Mouse (Mus musculus) right cerebral cortex, postnatal 10 days (tissue): ENCODE data around the gene Dyrk2.

Experiments
- DNase-seq, 2 experiments: peaks; one replicate each; pipeline ENCODE4 v3.0.0; 2021; ENCODE audit warnings: low spot score in 2 of 2

Dyrk2 gene

DNA sequence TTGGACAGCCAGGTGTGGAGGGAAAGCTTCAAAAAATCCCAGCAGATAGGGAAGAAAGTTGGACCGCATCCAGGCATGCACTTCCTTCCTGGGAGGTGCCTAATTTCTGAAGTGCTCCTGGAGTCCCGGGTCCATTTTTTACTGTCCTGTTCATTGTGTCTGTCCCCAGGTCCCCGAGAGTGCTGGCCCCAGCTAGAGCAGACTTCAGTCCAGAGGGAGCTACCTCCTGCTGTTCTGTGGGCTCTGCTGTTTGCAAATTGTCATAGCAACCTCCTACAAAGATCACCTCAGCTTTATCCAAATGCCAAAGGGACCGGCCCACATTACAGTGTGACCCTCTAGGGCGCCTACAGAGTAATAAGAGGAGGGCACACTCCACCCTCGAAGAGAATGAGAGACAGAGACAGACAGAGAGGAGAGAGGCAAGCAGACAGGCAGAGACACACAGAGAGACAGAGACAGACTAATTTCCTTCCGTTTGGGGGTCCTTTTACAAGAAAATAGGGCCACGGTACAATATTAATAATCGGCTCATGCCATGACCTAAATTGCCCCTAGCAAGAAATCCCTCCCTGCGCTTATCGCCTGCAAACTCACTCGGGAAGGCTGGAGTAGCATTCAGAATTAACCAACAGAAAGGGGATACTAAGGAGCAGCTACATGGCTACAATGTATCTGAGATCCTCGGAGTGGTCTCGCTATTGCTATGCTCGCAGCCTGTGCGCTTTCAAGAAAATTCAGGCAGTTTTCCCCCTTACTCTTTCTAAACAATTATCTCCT, at the start of gene Dyrk2:
Gene Dyrk2 (minus strand): TSS at position 9 of the 780 bp plus-strand sequence.
- peak; percentile 62 to 63 for DNase-seq

DNA sequence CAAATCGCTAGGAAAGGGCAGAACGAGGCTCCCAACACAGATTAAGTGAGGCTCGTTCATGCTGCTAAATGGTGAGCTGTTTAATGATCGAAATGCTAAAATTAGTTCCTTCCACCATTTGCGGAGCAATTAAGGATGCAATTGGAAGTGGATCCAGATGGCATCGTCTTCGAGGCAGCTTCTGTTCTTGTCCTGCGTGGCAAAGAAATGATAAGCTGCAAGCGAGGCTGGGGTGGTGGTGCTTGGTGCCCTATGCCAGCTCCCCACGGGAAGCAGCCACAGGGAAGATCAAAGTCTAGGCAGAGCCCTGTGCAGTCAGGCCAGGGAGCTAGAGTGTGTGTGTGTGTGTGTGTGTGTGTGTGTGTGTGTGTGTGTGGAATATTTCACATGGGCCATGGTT, 32.6 kb upstream of the Dyrk2 start:
- DNase-seq, result peak; percentile 41 to 57

- DNase-seq, result no peak
These were observed 23.6 kb upstream of the Dyrk2 start for GRCm38 (mm10) chr10:118893645-118894044.

DNA sequence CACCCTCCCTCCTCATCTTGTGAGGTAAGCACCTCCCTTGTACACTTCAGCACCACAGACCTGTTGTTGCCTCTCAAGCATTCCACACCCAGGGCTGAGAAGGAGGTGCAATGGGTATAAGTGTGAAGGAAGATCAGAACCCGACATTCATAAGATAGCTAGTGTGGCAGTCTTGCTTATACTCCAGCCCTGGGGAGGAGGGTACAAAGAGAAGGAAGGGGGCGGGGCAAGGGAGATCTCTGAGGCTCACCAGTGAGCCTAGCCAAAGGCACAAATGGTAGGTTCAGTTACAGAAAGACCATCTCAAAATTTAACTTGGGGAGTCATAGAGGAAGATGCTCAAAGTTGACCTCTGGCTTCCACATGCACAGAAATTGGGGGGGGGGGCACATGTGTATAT, 14.1 kb upstream of the Dyrk2 start:
- DNase-seq, result no peak

GRCm38 (mm10) chr10:118883317-118883716, 13.3 kb upstream of the Dyrk2 start:
- DNase-seq, result no peak

- no peak for DNase-seq
These were observed 12.4 kb upstream of the Dyrk2 start for GRCm38 (mm10) chr10:118882258-118882885.

DNA sequence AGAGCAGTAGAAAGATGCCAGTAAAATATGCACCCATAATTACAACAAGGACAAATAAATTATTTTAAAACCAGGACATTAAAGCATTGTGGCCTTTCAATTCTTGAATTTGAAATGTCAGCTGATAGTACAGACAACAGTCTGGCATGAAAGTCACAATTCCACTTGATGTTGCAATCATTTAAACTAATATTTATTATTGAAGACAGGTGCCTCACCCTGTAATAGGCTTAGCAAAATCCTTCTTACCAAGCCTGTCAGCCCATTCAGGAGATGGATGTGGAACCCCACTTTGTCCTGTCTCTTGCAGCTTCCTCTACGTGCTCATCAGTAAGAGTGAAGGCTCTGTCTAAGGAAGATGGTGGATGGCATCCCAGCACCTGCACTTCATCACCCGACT, 10.8 kb upstream of the Dyrk2 start:
- no peak for DNase-seq

- DNase-seq, result no peak
These were observed 2.2 kb upstream of the Dyrk2 start for GRCm38 (mm10) chr10:118872196-118872595.

DNA sequence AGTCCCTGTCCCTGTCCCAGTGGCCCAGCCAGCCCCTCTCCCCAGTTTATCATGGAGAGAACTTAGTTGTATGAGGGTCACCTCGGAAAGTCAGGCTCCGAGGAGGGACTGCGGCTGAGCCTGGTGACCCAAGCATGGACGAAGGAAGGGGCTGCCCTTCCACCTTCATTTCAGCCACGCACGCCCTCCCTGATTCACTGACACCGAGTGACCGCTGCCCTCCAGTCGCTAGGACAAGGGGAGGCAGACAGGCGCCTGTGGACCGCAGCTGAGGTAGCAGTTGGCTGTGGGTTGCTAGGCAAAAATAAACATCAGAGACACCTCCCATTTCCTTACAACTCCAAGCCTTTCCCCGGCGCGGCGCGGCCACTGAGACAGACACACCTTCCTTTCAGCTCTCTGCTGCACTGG, 413 bp downstream of the Dyrk2 start:
- DNase-seq, result peak; percentile 75 to 79

DNA sequence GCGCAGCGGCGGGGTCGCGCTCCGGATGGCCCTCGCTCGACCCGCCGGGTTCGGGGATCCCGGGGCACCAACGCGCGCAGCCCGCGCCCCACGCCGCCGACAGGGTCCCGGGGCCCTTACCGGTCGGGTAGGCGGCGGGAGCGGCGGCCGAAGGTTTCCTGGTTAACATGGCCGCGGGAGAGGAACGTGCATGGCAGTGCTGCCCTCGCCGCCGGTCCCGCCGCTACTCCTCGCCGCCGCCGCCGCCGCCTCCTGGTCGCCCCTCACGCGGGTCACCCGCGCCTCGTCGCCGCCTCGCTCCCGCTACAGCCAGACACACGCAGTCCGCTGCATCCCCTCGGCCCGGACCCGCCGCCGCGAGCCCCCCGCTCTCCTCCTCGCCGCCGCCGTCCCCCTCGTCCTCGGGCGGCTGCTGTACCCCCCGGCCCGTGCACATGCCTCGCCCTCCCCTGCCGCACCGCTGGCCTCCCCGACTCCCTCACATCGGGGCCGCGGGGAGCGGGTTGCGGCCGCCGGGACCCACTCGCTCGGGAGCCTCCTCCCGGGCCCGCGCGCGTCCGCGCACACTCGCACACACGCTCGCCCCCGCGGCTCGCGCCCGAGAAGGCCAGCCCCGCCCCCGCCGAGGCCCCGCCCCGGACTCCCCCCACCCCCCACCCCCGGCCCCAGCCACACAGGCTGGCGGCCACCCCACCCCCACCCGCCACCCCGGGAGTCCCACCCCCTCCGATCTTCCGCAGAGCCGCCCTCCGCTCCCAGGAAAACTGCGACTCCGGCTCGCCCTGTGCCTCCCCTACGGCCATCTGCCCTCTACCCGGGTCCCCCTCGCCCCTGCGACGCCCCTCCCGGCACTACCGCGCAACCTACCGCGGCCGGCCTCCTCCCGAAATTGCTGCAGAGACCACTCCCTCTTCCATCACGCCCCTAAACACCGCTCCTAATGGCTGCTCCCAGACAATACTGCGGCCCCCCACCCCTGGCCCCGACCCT, 1.1 kb downstream of the Dyrk2 start:
- peak; percentile 90 to 91 for DNase-seq

GRCm38 (mm10) chr10:118867896-118868600, 2.0 kb downstream of the Dyrk2 start:
- DNase-seq, result peak; percentile 55 to 60

DNA sequence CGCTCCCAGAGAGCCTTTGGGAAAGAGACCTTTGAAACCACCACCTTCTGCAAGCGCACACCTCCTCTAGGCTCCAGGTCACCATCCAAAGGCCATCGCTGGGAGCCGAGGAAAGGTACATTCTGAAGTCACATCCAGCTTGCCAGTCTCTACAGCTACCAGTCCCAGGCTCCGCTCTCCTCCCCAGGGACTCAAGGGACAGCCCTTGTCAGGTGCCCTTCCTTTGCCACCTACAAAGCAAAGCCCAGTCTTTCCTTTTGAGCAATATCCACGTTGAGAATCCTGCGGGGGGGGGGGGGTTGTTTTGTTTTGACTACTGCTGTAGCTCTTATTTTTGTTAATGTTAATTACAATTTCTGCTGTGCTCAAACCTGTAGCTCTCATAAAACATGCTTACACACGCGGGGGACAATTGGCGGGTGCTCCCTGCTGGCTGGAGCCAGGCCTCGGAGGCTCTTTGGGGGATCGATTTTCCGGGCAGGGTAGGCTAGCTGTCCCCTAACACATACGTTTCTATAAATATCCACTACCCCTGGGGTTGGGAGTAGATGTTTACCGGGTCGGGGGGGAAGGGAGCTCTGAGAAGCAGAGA, 2.6 kb downstream of the Dyrk2 start:
- DNase-seq, result no peak

GRCm38 (mm10) chr10:118864976-118865375, 5.0 kb downstream of the Dyrk2 start:
- no peak for DNase-seq

DNA sequence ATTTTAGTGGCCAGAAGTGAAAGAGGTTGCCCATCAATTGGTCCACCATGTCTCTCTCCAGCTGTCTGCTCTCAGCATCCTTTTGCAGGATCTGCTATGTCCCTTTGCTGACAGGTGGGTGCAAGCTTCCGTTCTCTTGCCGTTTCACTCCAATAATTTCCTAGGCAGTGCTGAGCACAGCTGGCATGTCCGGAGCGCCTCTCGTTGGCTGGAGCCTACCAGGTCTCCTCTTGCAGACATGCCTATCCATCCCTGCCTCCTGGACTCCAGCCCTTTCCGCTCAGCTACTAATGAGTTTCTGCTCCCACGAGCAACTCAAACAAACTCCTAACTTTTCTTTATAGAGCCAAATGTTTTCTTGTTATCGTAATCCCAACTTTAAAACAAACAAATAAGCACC, 6.4 kb downstream of the Dyrk2 start:
- no peak for DNase-seq

- DNase-seq, result no peak
These were observed 7.8 kb downstream of the Dyrk2 start for GRCm38 (mm10) chr10:118862233-118862632.

DNA sequence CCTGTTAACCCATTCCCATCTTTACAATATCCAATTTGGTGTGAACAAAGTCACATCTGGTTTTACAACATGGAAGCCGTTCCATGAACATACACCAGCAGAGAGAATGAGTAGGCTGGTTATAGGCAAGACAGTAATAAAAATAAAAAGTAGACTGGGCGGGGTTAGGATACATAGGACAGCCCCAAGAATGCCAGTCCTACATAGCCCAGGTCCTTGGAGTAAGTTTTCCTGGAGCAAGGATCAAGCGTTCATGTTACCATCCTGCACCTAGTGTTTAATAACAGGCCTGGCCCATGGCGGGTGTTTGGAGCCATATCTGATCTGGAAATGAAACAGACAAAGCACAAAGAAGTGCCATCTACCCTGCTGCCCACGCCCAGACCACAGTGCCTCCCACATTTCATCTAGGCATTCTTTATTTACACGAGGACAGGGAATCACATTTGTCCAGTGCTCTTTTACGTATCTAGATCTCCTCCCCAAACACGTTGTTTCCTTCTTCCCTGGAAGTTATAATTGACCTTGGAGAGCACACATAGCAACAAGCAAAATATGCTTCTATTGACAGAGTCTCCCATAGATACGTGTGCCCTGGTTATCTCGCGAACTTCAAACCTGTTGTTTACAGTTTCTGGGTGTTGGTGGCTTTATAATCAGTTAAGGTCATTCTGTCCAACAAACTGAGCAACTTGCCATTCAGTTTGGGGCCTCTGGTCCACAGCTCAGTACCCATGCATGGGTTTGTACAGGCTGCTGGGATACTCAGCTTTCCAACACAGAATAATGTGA, 8.6 kb downstream of the Dyrk2 start:
- no peak for DNase-seq

- DNase-seq, result no peak
These were observed 10.4 kb downstream of the Dyrk2 start for GRCm38 (mm10) chr10:118859655-118860054.

DNA sequence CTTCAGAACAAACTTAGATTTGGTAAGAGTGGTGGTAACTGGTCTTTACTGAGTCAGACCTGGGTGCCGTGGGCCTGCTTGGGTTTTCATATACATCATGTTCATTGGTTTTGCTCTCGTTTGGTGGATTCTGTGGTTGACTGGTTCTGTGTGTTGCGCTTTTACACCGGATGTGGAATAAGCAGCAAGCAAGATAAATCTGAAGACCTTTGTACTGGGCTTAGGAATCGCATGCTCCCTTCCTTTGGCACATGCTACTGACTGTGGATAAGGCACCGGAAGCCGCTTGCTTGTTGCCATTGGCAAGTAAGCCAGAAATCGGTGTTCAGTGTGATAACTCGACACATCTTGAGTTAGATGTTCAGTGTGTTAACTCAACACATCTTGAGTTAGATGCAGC, 15.4 kb downstream of the Dyrk2 start:
- DNase-seq, result peak in 1 of 2 experiments; percentile 21

GRCm38 (mm10) chr10:118852554-118852953, 17.5 kb downstream of the Dyrk2 start:
- DNase-seq, result peak; percentile 36 to 41

DNA sequence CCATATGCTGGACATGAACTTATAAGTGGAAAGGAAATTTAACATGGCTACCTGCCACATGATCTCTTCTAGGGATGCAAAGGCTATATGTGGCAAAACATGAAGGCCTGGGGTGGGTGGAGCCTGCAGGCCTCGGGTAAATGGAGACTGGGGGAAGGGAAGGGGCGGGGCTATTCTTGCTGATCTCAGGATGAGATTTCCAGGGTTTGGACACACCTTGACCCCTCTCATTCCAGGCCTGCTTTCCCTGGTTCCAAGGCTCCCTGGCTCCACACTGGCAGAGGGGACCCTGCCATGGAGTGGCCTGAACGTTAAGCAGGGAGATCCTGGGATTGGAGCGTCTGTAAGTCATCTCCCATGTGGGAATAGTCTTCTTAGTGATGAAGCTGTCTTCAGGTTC, 21.5 kb downstream of the Dyrk2 start:
- peak in 1 of 2 experiments; percentile 14 for DNase-seq
